Mouse (Mus musculus): ENCODE measurements around the gene Adgrf5.
"Not testable (repeated sequence)": the region's sequence is repeated elsewhere in the genome, so short reads cannot be mapped to it uniquely, and the experiment has no call there.

The Adgrf5 gene

DNA sequence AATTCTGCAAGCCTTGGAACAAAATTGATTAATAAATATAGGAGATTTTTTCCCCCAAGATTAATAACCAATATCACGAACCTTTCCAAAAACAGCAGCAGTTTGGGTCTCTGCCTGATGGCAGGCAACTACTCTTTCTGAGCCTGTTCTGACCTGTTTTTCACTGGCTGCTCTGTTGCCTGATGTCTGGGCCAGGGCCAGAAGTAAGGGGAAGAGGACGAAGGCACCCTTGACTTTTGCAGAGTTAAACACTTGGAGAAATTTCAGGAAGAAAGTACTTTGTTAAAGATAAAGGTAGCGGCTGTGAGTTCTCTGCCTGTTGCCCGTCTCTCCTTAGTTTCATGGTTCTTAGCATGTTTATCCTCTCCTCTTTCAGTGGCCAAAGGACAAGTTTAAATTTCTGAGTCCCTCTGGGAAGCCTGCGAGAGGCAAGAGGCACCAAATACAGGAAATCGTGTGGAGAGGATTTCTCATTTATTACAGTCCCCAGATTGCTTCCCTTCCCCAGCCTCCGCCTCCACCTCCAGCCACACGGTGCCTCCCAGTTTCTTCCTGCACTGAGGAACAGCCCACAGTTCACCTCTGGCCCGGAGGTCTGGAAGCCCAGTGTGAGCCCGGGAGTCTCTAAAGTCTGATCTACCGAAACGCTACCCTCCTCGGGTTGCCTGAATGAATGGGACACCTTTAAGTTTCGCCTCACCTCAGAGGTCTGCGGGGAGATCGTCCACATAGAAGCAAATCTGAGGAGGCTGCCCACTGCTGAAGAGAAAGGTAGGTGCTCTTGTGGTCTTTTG is at the start of gene Adgrf5:
Adgrf5 (plus strand) TSS at position 626 of the 794 bp plus-strand sequence.
- DNase-seq = peak; percentile 37 to 52

DNA sequence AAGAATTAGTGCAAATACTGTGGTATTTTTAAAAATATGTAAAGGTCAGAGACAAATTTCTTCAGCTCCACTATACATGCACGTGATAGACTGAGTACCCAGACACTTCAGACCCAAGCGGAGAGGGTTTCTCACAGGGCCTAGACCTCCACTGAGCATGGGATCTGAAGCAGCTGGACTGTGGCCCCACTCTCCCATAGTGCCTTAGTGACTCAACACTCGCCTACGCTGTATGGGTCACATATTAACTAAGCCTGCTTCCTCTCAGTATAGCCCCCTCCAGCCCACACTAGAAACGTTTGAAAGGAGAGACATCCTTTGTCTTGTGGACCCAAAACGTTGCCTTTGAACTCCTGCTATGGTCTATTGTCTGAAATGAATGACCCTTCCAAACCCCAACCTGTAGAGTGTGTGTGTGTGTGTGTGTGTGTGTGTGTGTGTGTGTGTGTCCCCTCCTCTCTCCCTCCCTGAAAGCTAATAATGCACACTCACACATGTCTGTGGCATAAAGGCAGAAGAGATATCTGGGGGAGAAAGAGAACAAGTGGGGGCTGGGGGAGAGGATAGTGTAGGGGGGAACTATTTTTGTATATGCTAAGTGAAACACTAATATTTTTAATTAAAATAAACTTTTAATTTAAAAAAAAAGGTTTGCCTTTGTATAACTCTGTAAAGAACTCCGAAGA is 34.1 kb upstream of the Adgrf5 start:
- no peak for DNase-seq

DNA sequence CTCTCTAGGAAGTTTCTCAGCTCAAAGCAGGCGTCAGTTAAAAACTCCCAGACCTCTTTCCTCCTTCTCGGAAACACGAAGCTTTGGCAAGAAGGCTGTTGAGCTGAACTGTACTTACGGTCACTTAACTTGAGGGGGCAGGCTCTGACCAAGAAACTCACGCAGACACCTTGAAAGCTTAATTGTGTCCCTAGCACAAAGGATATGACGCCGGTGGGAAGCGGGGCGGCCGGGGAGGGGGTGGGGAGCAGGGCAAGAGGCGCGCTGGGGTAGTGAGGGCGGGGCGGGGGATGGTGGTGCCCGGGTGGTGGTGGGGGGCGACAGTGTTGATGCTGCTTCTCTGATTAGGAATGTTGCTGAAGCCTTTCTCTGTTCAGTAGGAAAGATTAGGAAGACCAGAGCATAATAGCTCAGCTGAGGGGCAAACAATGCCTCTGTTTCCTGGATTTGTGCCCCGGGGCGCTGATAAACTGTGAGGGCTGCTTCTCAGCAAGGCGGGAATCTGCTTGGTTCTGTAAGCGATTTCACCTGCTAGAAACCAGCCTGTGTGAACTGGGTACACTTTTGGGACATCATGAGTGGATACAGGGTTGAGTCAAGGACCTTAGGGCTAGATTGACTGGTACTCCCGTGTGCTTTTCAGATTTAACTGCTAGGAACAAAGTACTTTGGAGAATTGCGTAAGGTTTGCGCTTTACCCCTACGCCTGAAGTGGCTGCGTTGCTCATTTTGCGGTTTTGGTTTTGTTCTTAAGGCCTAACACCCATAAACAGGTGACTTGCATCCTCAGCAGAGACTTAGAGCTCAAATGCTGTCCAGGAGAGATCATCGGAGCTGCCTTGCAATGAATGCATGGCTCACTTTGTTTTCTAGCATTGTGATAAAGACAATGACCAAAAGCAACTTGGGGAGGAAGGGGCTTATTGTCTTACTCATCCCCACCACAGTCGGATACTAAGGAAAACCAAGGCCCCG is 33.2 kb upstream of the Adgrf5 start:
- DNase-seq = peak; percentile 59 to 60

DNA sequence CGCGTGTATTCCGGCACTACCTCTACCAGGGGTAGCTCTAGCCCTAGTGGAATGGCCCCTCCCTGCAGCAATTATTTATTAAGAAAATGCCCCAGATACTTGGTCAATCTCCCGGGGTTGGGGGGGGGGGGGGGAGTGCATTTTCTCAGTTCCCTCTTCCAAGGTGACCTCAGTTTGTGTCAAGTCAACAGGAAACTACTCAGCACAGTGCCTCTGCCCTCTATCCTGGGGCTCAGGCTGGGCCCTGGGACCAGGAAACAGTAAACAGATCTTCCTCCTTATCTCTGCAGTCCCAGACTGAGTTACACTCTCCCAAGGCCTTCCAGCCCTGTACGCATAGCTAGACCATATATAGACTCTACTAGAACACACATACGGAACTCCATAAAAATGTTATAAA is 32.4 kb upstream of the Adgrf5 start:
- no peak for DNase-seq

DNA sequence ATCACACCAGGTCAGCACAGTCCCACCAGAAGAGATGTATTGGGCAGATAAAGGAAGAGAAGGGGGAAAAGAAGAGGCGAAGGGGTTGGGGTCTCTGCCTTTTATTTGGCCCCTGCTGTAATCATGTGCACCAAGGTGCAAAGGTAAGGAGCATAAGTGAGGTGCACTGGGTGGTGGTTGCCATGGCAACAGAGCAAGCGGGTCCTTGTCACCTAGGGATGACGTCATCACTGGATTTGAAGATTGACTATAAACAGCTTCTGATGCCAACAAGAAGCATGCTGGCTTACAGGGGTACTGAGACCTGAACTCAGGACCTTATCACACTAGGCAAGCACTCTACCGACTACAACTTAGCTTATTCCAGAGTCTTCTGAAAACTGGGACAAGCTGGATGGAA is 31.0 kb upstream of the Adgrf5 start:
- DNase-seq = no peak

DNA sequence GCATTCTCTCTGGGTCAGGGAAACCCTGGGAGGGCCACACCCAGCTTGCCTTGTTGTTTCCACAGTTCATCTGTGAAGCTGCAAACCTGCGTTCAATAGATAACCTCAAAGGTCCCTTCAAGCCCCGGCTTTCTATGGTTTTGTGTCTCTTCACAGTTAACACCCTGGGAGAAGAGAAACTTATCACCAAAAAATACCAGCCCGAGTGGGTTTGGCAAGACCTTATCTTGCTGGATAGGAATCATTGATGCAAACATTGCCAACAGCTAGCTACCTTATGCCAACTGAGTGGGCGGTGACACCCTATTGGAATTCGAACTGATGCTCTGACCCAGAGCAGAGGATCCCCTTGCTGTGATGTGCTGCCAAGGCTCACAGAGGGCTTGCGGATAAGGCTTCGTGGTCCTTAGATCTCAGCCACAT is 30.5 kb upstream of the Adgrf5 start:
- no peak for DNase-seq

DNA sequence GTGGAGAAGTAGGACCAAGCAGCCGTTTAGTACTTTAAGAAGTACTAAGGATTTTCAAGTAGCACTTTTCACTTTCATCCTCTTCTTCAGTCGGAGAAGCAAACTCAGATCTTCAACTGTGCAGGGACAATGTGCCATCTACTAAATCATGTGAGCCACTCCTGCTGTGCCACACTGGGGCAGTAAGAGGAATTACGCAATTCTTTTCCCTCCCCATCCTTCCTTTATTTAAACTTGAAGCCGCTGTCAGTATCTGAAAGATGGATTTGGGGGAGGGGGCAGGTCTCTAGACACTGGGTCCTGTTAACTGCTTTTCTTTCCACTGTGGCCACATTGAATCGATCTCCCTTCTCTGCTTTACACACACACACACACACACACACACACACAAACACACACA is 27.6 kb upstream of the Adgrf5 start:
- no peak for DNase-seq

DNA sequence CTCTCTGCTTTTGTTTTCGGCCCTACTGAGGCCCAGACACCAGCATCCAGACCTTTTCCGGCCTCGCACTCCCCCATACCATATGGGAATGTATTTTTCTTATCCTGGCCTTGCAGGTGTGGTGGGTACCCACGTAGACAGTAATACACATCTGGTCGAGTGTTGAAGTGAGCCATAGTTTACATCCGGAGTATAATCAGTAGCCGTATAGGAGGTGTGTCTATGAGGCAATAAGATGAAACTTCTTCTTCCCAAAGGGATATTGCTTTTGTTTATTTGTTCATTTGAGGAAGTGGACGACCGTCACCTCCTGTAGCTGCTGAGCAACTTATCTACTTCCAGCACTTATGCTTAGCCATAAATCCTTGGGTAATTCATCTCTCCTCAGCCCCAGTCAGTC is 26.2 kb upstream of the Adgrf5 start:
- no peak for DNase-seq

DNA sequence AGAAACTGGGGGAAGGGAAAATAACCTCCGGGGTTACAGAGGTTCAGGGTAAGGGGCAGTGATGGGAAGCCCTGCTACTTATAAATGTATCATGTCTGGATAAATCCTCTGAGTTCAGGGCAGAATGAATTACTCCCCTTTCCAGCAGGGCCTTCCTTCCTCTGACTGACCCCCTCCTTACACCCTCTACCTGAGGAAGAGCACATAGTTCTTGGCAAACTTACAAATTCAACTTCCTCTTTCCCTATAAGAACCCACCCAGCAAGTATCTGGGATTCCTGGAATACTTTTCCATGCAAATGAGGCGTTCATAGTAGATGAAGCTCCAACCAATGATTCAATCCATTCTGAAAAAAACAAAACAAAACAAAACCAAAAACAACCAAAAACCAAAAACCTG is 22.6 kb upstream of the Adgrf5 start:
- no peak for DNase-seq

DNA sequence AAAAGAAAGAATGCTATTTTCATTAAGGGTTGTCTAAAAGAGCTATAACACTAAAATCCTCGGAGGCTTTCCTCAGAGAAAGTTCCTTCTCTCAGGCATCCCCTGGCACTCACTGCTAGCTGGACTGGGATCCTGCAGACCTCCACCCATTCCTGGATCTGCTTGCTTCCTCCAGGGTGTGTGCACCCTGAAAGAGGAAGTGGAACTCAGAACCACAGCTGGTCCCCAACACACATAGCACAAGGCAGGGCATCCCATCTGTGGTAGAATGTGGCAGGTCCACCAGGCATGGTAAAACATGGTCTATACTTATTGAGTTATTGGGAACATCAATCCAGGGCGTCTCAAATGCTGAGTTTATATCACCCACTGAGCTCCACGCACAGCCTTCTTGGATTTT is 22.0 kb upstream of the Adgrf5 start:
- no peak for DNase-seq

DNA sequence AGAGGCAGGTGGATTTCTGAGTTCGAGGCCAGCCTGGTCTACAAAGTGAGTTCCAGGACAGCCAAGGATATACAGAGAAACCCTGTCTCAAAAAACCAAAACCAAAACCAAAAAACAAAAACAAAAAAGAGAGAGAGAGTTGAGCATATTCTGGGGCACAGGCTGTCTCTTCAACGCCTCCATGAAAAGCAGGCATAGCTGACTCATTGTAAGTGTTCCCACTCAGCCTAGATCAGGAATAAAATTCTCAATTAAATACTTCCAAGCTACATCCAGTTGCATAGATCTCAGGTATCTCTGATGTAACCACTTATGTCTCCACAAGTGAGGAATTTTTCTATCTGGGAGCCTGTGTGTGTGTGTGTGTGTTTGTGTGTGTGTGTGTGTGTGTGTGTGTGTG is 13.8 kb upstream of the Adgrf5 start:
- DNase-seq = not testable (repeated sequence)

DNA sequence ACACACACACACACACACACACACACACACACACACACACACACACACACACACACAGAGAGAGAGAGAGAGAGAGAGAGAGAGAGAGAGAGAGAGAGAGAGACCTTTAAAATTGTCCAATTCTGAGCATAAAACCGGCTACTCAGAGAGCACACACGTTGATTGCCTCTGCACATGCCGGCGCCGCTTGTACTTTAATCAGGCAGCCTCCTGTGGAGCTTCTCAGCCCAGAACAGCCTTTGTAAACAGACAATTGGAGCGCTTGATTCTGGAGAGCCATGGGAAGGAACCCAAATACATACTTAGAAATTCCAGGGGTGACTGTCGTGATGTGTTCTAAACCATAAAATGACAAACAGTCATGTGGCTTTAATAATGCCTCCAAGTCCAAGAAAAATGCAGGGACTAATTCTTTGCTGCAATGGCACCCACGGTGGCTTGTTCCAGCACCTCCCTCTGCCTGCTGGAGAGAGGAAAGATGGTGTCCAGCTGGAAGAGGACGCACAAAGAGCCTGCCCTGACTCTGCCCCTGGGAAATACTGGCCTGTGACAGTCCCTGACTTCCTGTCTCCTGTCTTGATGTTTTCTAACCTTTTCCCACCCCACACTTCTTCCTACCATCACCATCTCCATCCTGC is 2.2 kb upstream of the Adgrf5 start:
- DNase-seq = no peak

DNA sequence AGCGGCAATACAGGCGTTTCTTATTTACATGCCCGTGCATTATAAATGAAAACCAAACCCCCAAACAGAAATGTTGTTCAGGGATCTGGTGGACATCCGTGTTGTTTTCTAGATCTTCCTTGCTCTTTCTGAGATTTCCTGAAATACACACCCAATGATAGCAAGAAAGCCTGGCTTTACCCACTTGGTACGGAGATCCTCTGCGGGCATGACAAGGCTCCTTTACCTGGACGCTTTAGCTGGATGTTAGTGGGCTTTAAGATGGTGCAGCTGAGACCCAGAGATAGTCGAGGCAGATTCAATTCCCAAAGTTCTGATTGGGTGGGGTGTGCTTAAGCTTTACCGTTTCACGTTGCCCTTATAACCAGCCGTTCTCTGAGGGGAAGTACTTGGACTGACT is 770 bp downstream of the Adgrf5 start:
- DNase-seq = no peak

DNA sequence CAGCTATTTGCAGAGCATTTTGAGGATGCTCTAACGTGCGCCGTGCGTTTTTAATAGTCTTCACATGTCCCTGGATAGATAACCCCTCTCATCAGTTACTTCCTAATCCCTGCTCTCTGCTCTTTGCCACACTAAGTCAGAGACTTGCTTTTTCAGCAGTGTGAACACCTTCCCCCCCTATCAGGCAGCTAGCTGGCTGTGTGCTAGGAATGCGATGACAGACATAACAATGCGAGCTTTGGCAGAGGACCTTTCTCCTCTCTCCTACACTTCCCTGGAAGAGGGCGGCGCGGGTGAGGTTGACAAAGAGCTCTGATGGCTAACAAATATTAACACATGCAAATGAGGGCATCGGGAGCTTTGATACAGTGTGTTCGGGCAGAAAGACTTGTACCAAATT is 2.1 kb downstream of the Adgrf5 start:
- DNase-seq = peak; percentile 29 to 40

DNA sequence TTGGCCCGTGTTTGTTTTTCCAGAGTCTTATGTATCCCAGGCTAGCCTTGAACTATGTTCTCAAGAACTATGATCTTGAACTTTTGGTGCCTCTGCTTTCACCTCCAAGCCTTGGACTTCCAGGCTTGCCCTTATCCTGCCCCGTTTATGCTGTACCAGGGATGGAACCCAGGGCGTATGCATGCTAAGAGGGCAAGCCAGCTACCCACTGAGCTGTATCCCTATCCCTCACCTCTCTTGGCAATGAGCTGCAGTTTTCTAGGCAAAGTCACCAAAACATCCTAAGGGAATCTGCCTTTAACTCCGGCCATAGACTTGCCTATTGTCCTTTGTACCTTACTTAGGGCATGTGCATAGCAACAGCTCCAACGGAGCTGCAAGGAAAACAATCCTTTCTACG is 2.6 kb downstream of the Adgrf5 start:
- DNase-seq = no peak

DNA sequence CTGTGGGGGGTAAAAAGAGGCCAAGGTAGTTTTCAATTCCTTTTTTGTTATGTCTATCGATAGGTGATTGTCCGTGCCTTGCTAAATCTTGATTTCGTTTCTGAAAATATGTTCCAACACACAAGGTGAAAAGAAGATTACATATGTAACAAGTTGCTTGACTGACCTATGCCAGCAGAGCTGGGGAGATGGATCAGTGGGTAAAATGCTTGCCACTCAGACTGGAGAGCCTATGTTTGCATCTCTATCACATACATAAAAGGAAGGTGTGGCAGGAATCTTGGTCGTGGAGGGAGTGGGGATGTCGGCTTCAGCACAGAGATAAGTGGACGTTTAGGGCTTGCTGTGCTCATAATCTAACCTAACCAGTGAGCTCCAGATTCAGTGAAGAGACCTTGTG is 3.7 kb downstream of the Adgrf5 start:
- no peak for DNase-seq

DNA sequence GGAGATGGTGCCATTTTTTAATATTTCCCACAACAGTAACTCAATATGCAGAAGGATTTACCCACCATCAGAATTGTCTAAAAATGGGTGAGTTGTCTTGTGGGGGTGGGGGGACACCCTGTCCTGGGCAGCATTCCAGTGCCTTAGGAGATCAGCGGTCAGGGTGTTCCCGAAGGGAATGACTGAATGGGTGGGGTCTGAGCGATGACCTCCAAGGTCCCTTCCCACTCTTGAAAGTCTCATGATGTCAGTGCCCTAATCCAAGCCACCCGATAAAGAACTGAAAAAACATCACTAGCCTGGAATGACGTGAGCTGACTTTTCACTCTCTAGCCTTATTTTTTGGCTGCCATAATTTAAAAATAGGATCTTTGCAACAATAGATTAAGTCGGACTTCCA is 5.0 kb downstream of the Adgrf5 start:
- DNase-seq = no peak

DNA sequence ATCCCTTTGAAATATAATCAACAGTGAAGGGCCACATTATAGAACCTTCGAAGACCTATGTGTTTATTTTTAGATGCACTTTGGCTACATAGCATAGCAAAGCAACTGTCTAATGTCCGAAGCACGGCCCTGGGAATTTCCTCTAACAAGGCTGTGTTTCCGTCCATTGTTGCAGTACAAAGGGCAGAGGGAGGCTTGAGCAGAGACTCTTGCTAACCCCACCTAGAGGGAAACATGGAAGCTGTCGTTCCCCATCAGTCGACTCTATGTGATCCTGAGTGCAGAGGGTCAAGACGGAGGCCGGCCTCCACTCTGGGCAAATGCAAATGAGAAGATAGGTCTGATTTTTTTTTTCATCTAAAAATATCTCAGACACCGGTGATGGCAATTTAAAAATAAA is 6.2 kb downstream of the Adgrf5 start:
- DNase-seq = peak; percentile 42 to 58

DNA sequence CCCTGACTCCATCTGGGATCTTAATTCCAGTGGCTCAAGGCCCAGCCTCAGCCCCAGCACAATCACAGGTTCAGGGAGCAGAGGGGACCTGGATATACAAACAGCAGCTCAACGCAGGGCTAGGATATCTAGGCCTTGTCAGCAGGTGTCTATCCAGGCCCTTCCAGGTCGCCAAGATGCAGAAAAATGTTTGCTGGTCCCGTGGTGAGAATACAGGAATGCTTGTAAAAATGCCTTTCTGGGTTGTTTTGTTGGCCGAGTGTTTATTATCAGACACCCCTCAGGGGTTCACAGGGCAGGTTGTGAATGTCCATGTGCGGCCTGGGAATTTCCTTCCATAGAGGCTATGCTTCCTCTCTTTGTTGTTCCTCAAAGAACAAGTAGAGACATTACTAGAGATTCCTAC is 7.9 kb downstream of the Adgrf5 start:
- no peak for DNase-seq

DNA sequence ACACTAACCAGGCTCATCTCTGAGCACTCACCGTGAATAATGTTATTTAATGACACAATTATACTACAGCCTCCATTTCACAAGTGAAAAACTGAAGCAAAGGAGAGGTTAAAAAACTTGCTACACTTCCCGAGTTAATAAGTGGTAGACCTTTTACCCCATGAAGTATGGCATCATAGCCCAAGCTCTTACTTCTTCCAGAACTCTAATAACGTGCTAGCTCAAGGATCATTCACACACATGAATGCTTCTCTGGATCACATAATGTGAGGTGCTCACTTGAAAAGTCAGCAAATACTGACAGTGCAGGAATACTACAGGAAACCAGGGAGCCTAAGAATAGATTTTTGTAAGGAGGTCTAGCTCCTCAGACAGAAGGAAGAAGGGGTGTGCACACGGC is 12.4 kb downstream of the Adgrf5 start:
- DNase-seq = no peak

DNA sequence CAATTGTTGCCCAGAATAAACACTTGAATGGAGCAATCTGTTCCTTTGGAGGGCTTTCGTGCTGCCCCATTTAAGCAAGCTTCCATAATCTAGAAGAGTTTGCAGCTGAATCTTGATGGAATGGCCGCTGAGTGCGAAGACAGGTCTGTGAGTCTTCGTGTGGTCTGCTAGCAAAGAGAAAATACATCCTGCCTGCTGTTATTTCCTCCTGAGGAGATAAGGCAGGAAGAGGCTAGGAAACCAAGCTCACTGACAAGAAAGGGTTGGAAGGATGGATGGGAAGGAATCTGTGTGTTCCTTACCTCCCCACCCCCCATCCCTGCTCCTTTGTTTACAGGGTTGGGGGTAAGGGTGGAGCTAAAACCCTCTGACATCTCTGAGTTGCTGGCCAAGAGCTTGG is 13.8 kb downstream of the Adgrf5 start:
- DNase-seq = no peak

DNA sequence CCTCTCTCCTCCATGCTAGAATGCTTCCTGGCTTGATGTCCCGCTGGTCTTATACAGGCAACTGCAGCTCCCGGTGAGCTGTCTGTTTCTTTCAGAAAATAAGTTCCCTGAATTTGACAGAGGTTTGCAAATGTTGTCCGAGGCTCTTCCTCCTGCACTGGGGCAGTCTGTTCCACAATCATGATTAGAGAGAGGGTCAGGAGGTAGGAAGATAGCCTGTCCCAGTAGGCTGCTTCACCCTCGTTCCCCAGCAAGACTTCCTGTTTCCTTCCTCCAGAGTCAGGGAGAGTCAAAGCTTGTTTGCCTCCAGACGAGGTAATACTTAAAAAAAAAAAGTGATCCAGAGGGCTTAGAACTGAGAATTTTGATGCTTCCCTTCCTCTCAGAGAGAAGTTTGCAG is 16.3 kb downstream of the Adgrf5 start:
- peak; percentile 29 for DNase-seq

DNA sequence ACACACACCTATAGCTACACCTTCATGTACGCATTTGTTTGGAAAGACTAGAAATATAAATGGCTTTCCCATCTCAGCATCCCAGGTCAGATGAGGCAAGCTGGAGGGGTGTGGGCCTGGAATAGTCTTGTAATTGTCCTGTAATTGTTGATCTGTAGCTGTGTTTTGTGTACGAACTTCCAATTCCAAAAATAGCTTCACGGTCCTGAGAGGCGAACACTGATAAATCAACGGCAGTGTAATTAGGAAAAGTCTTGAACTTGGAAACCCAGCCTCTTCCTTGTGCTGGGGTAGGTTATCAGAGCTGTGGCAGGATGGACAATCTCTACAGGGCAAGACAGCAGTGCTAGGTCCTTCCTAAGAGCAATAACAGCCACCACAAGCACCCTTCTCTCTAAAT is 18.5 kb downstream of the Adgrf5 start:
- no peak for DNase-seq
